Mouse (Mus musculus) lung, embryonic 14.5 days (tissue): ENCODE results near the gene Zdhhc3. TPM values are rescaled to one million over a fixed set of nuclear protein-coding genes. Genes with fewer than 3 reads are reported as not detected.

Experiments used
- ATAC-seq: fragments of 200-750 bp; cut with Nextera tagmentation; 2 replicates; pipeline ENCODE4 v1.8.0; 2017; ENCODE audit warnings: mild to moderate bottlenecking, moderate TSS enrichment, moderate library complexity; ENCODE audit not compliant: insufficient read depth
- DNase-seq: peaks from one replicate; pipeline ENCODE4 v3.0.0-alpha.2; 2015
- H3K27ac ChIP-seq: fragments of 300-500 bp; sonication (generic); 2 replicates; pipeline ENCODE4 v1.5.1; 2014; ENCODE audit warnings: low read depth, mild to moderate bottlenecking, moderate library complexity
- H3K27me3 ChIP-seq: fragments of 300-500 bp; sonication (generic); 2 replicates; pipeline ENCODE4 v1.6.1; 2014; ENCODE audit warnings: low read length, control low read depth; ENCODE audit not compliant: insufficient read depth
- H3K36me3 ChIP-seq: fragments of 300-500 bp; sonication (generic); 2 replicates; pipeline ENCODE4 v1.6.1; 2014; ENCODE audit warnings: control low read depth; ENCODE audit not compliant: insufficient read depth
- H3K4me1 ChIP-seq: fragments of 300-500 bp; sonication (generic); 2 replicates; pipeline ENCODE4 v1.6.1; 2014; ENCODE audit warnings: antibody characterized with exemption, control low read depth; ENCODE audit not compliant: insufficient read depth
- H3K4me2 ChIP-seq: fragments of 300-500 bp; sonication (generic); 2 replicates; pipeline ENCODE4 v1.6.1; 2014; ENCODE audit warnings: mild to moderate bottlenecking
- H3K4me3 ChIP-seq: fragments of 300-500 bp; sonication (generic); 2 replicates; pipeline ENCODE4 v1.5.1; 2014; ENCODE audit warnings: low read depth, low read length
- H3K9ac ChIP-seq: fragments of 300-500 bp; sonication (generic); 2 replicates; pipeline ENCODE4 v1.6.1; 2014
- H3K9me3 ChIP-seq: fragments of 300-500 bp; sonication (generic); 2 replicates; pipeline ENCODE4 v1.6.1; 2016; ENCODE audit warnings: low read depth, low read length, control low read depth
- CTCF ChIP-seq: IDR thresholded peaks from 2 replicates; pipeline ENCODE4 v1.5.1; 2016; ENCODE audit warnings: antibody characterized with exemption, low read depth
- WGBS: fragments of 180-500 bp; shearing (Covaris S2); extraction: QIAGEN DNeasy Blood & Tissue Kit; methylation state at CpG from one replicate; pipeline ENCODE4 v1.1.7; 2014; 5-methylcytosine and 5-hydroxymethylcytosine counted together
- polyA plus RNA-seq: library from polyadenylated mRNA; unstranded; fragments of >200 nt; fragmentation: Nextera tagmentation; extraction: Ambion mirVana; gene quantifications from 2 replicates; pipeline ENCODE4 v1.2.1, GENCODE M21; 2014

The Zdhhc3 gene
- 57.4 and 59.1 TPM in 2 replicates for polyA plus RNA-seq

GRCm38 (mm10) chr9:123112805-123113521 is at the start of gene Zdhhc3, which contains the start of gene Exosc7:
Gene Zdhhc3 (minus strand): TSS chr9:123113205.
Gene Exosc7 (plus strand): TSS chr9:123113215.
- peak within 1 kb of the TSS; percentile 83 for H3K4me3 ChIP-seq
- no peaks in the 10 kb centered on the region for H3K9me3 ChIP-seq
- DNase-seq (peak; percentile 95), ATAC-seq (peak; percentile 96)
- H3K9ac ChIP-seq: peak within 1 kb of the TSS; percentile 85
- WGBS: under 1% methylated on average over 79 of the region's 79 CpGs
- H3K27ac ChIP-seq: peak within 1 kb of the TSS; percentile 91
- H3K4me2 ChIP-seq: peak within 1 kb of the TSS; percentile 62
- H3K4me1 ChIP-seq: 0 out of 2 replicates have a peak, but pooled peaks cover 5% of the 10 kb centered on the region
- H3K36me3 ChIP-seq: peaks cover 22% of the 10 kb centered on the region
- H3K27me3 ChIP-seq: no peaks in the 10 kb centered on the region
- 0 out of 2 replicates have a peak, but pooled peaks have one; percentile 1 for TF ChIP-seq CTCF

- DNase-seq (no peak), ATAC-seq (no peak)
- Histone ChIP-seq H3K4me1 (no peaks in the 10 kb centered on the region), H3K36me3 (no peaks in the 10 kb centered on the region), H3K9ac (no peak overlapping the region), H3K27me3 (no peaks in the 10 kb centered on the region), H3K27ac (no peak overlapping the region), H3K4me3 (no peak overlapping the region), H3K4me2 (no peak overlapping the region), H3K9me3 (no peaks in the 10 kb centered on the region)
- TF ChIP-seq CTCF: no peak
- WGBS: 46% methylated on average over 2 of the region's 2 CpGs
Measured at GRCm38 (mm10) chr9:123161792-123162191, 48.8 kb upstream of the Zdhhc3 start.

DNA sequence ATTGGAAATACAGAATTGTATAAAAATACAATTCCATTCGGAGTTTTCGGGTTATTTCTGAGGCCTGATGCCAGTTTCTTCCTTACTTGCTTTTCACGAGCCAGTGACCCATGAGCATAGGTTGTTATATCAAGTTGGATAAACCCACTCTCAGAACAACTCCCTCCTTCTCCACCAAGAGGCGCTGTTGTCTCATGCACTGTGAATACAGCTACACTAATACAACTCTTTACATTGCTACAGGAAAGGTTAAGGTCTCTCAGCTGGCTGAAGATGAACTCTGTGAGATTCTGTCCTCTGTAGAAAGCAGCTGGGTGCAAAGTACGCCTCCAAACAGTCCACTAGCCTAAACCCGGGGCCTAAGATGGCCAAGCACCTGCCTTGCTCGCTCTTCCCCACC is 46.3 kb upstream of the Zdhhc3 start:
- H3K27me3 ChIP-seq: no peaks in the 10 kb centered on the region
- DNase-seq: peak; percentile 88
- no peak overlapping the region for H3K9ac ChIP-seq
- H3K4me3 ChIP-seq: no peak overlapping the region
- H3K27ac ChIP-seq: no peak overlapping the region
- TF ChIP-seq CTCF: peak; percentile 84
- ATAC-seq: peak; percentile 37; the same call in 1 of the 2 replicates
- H3K4me1 ChIP-seq: no peaks in the 10 kb centered on the region
- WGBS: 54% methylated on average over 7 of the region's 7 CpGs
- no peak overlapping the region for H3K4me2 ChIP-seq
- H3K36me3 ChIP-seq: no peaks in the 10 kb centered on the region
- no peaks in the 10 kb centered on the region for H3K9me3 ChIP-seq

DNA sequence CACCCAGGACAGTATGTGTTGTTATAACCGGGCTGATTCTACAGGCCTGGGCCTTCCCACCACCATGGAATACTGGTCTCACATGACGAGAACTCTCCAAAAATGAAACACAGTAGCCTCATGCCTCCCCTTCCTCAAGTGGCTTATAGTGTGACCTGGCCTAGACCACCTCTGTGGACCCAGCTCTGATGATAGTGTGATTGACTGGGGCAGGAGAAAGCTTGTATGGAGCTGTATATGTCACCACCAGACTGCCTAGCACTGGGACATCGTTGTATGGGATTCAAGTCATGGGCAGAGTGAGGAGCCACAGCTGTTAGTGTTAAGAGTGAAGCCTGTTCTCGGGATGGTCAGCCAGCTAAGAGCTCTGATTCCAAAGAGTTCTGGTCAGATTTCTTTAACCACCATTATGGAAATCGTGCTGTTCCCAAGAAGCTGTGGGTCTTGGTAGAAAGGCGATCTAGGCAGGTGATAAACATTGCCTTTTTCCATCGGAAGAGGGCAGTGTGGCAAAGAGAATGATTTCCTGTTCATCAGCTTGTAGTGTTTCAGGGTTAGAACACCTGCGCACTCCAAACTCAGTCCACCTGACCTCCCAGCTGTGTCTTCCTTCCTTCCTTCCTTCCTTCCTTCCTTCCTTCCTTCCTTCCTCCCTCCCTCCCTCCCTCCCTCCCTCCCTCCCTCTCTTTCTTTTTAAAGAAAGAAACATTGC is 45.3 kb upstream of the Zdhhc3 start:
- ATAC-seq: no peak
- no peaks in the 10 kb centered on the region for H3K4me1 ChIP-seq
- no peak overlapping the region for H3K27ac ChIP-seq
- no peaks in the 10 kb centered on the region for H3K27me3 ChIP-seq
- WGBS: 45% methylated on average over 8 of the region's 8 CpGs
- H3K4me3 ChIP-seq: no peak overlapping the region
- H3K9me3 ChIP-seq: no peaks in the 10 kb centered on the region
- peak; percentile 71 for DNase-seq
- H3K9ac ChIP-seq: no peak overlapping the region
- no peak overlapping the region for H3K4me2 ChIP-seq
- no peaks in the 10 kb centered on the region for H3K36me3 ChIP-seq
- TF ChIP-seq CTCF: peak; percentile 66

DNA sequence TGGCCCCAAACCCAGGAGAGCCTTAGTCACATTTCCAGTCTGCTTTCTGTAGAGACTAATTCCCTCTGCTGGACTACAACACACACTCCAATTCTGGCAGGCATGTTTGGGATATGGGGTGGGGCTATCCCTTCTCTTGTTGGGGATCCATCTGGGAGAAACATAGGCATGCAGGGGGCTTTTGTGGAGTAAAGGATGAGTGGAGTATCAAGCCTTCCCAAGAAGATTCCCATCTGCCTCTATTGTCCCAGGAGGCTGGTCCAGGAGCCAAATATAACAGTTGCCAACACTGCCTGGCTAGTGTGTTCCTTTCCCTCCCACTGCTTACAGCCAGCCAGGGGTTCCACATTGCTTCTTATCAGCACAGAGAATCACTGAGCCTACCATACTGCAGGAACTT is 44.7 kb upstream of the Zdhhc3 start:
- Histone ChIP-seq H3K27ac (no peak overlapping the region), H3K36me3 (no peaks in the 10 kb centered on the region), H3K9me3 (no peaks in the 10 kb centered on the region), H3K27me3 (no peaks in the 10 kb centered on the region), H3K4me2 (no peak overlapping the region), H3K9ac (no peak overlapping the region), H3K4me3 (no peak overlapping the region), H3K4me1 (no peaks in the 10 kb centered on the region)
- DNase-seq (no peak), ATAC-seq (no peak)
- no peak for TF ChIP-seq CTCF

- TF ChIP-seq CTCF: no peak; the same call in 1 of the 2 replicates
- H3K27me3 ChIP-seq: no peaks in the 10 kb centered on the region
- peak; percentile 78 for ATAC-seq
- no peak overlapping the region for H3K27ac ChIP-seq
- no peaks in the 10 kb centered on the region for H3K4me1 ChIP-seq
- H3K36me3 ChIP-seq: no peaks in the 10 kb centered on the region
- no peaks in the 10 kb centered on the region for H3K9me3 ChIP-seq
- peak overlapping the region; percentile 12; the same call in 1 of the 2 replicates for H3K4me3 ChIP-seq
- peak overlapping the region; percentile 51 for H3K4me2 ChIP-seq
- peak overlapping the region; percentile 41; the same call in 1 of the 2 replicates for H3K9ac ChIP-seq
- 25% methylated on average over 30 of the region's 30 CpGs for whole genome bisulfite sequencing
- DNase-seq: peak; percentile 55
Measured at GRCm38 (mm10) chr9:123156910-123157361, 43.9 kb upstream of the Zdhhc3 start.

- H3K36me3 ChIP-seq: no peaks in the 10 kb centered on the region
- DNase-seq (no peak), ATAC-seq (no peak)
- no peaks in the 10 kb centered on the region for H3K4me1 ChIP-seq
- no peak overlapping the region for H3K4me3 ChIP-seq
- no peaks in the 10 kb centered on the region for H3K9me3 ChIP-seq
- H3K9ac ChIP-seq: no peak overlapping the region
- TF ChIP-seq CTCF: no peak
- H3K27me3 ChIP-seq: no peaks in the 10 kb centered on the region
- H3K4me2 ChIP-seq: no peak overlapping the region
- WGBS: 88% methylated on average over 2 of the region's 2 CpGs
- no peak overlapping the region for H3K27ac ChIP-seq
Measured at GRCm38 (mm10) chr9:123153121-123153520, 40.1 kb upstream of the Zdhhc3 start.
